Mouse (Mus musculus): ENCODE measurements around the gene Zfp592.

- TF ChIP-seq CTCF (IDR thresholded peaks at IDR 0.05; ENCODE audit: low read depth), result no peak
- no peak for TF ChIP-seq EP300 (IDR thresholded peaks at IDR 0.05; ENCODE audit: low read depth)
Measured at GRCm38 (mm10) chr7:81061936-81062335, 68.5 kb downstream of the Zfp592 start.
